Mouse (Mus musculus) regulatory T cell (primary cell): ENCODE measurements around the gene Skint8.
"Not testable (repeated sequence)": the region's sequence is repeated elsewhere in the genome, so short reads cannot be mapped to it uniquely, and the experiment has no call there.

Source experiments
- in situ Hi-C: fragments of 300-600 bp; cut with MboI, MseI; formaldehyde crosslinking; loops from one replicate; pipeline ENCODE4 v1.15.1; 2025; ENCODE audit warnings: high pct_unique_total_duplicates

Gene Skint8

DNA sequence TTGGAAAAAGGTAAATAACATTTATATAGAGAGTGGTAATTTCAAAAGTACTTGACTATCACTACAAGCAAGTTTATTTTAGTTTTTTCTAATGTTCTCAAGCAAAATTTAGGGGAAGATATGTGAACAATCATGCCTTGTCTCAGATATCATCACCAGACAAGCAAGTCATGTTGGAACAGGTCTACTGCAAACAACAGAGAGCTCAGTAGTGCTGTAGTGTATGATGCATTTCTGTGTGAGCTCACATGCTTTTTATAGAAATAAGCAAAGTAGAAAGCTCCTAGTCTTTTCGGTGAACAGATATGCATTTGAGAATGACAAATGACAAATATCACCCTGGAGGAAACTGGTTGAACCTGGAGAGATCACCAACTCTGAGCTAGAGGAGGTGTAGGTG is at the start of gene Skint8:
Skint8 (plus strand) TSS at position 301 of the 400 bp plus-strand sequence.
- in situ Hi-C loops = no loop called here

- in situ Hi-C loops = loop anchor here (25.0 kb wide), 1 partner anchor 782 kb away; no protein-coding TSS in a partner anchor
These were observed 38.9 kb upstream of the Skint8 start for GRCm38 (mm10) chr4:111880112-111880875.

GRCm38 (mm10) chr4:111883543-111883942 is 35.6 kb upstream of the Skint8 start:
- in situ Hi-C loops = loop anchor here (25.0 kb wide), 1 partner anchor 779 kb away; no protein-coding TSS in a partner anchor

- in situ Hi-C loops = loop anchor here (25.0 kb wide), 1 partner anchor 776 kb away; no protein-coding TSS in a partner anchor
These were observed 33.2 kb upstream of the Skint8 start for GRCm38 (mm10) chr4:111886018-111886417.

GRCm38 (mm10) chr4:111886607-111887006 is 32.6 kb upstream of the Skint8 start:
- in situ Hi-C loops = loop anchor here (25.0 kb wide), 1 partner anchor 776 kb away; no protein-coding TSS in a partner anchor

DNA sequence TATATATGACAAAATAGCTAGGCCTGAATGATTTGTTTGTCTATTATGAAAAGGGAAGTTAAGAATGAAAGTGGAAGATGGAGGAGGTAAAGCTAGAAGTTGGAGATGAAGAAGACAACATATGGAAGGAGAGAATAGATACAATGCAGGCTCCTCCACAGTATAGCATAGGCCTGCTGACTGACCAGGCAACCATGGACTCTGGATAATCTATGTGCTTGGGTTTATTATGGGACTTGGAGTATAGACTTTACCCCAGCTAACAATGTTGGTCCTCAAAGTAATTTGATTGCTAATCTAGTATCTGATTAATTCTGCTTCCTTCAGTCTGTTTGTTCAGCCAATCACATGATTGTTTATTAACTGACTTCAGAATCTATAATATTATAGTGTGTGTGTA is 27.1 kb upstream of the Skint8 start:
- in situ Hi-C loops = loop anchor here (25.0 kb wide), 1 partner anchor 770 kb away; no protein-coding TSS in a partner anchor

DNA sequence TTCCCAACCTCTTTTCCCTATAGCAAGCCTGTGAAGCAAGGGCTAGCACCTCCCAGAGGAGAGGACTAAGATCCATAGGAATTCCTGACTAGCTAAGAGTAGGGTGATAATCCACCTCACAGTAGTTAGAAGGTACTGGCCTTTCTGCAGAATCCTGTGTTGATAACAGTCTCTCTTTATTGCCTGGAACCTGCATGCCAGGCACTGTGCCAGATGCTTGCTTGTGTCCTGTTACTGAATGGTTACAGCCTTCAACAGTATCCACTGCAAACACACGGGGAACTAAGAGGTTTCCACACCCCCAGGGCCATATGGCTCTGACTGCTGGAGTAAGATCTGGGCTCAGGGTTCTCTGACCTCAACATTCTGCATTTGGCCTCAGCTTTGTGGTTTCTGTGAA is 21.4 kb upstream of the Skint8 start:
- in situ Hi-C loops = loop anchor here (25.0 kb wide), 1 partner anchor 765 kb away; no protein-coding TSS in a partner anchor

DNA sequence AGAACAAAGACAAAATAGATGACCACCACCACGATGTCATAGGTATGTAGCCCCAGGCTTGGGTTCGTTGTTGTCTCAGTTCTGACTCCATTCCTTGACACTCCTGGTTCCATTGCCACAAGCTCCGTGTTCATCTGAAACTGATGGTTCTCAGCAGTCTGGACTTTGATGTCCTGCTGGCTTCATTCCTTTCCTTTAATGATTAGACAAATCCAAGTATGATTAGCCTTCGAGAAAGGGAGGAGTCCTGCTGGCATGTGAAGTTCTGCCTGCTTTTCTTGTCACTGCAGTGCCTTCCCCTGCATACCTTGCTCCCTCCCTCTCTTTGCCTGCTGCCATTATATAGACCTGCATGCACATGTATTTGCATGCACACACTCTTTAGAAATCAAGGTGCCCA is 20.6 kb upstream of the Skint8 start:
- in situ Hi-C loops = loop anchor here (25.0 kb wide), 1 partner anchor 764 kb away; no protein-coding TSS in a partner anchor

GRCm38 (mm10) chr4:111900491-111900890 is 18.7 kb upstream of the Skint8 start:
- in situ Hi-C loops = not testable (repeated sequence)

DNA sequence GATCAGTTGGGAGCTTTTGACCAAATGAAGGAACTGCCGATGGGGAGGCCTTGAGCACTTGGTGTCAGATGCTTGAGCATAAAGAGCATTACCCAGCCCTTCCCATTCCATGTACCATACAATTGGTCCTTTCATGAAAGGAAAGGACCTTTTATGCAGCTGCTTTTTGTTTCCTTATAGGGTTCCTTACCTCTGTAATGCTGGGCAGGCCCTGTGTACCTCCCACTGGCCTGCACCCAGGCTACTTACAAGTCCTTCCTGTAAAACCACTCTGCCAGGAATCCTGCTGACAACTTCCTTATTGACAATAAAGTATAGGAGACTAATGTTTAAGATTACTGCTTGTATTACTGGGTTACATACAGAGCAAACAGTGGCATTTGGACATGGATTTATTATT is 17.7 kb upstream of the Skint8 start:
- in situ Hi-C loops = no loop called here

- in situ Hi-C loops = no loop called here
These were observed 16.4 kb upstream of the Skint8 start, which contains the start of gene Slc5a9 for GRCm38 (mm10) chr4:111902775-111903174. Gene Slc5a9, minus strand, starts transcription at chr4:111902918.

DNA sequence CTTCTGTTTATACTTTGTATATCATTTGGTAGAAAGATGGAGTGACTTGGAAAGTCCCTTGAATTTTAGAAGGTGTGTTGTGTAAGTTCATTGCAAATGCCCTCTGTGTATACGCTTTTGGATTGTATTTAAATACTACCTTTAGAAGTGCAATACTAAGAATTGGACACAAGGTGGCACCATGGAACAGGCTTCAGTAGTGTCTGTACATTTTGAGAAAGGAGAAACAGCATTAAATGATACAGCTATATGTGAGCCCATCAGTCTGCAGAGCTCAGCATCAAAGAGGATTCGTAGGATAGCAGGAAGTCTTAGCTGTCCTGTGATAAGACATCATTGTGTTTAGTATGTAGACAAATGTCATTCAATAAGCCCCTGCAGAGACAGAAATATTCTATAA is 11.3 kb upstream of the Skint8 start:
- in situ Hi-C loops = no loop called here

GRCm38 (mm10) chr4:111961309-111961708 is 42.1 kb downstream of the Skint8 start:
- in situ Hi-C loops = no loop called here

DNA sequence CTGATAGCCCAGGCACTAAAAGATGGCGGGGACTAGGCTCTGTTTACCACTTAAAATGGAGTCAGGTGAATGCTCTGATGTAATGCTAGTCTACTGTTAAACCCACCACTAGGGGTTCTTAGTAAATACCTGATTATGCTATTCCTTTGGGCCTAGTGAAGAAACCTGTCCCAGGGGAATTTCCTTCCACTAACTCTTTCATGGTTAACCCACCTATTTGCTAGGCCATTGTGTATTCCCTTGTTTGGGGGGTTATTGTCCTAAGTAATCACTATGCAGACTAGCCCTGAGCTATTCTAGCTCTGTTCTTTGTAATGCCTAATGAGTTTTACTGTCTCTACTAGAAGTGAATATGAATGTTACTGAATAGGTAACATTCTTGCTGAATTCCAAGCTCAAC is 44.0 kb downstream of the Skint8 start:
- in situ Hi-C loops = not testable (repeated sequence)

- in situ Hi-C loops = no loop called here
These were observed 44.5 kb downstream of the Skint8 start for GRCm38 (mm10) chr4:111963669-111964068.

- in situ Hi-C loops = no loop called here
These were observed 53.4 kb downstream of the Skint8 start, which contains the start of gene Skint7 for GRCm38 (mm10) chr4:111972623-111973022. Gene Skint7, plus strand, starts transcription at chr4:111972923.
